Mouse (Mus musculus) MEL (cell line): ENCODE data around the gene Rps27rt.

Source experiments
- CTCF ChIP-seq, 3 experiments: IDR thresholded peaks in 2 of 3; conservative IDR thresholded peaks in 1 of 3; 2 replicates each; pipeline ENCODE4 v1.5.1; 2011 to 2012; ENCODE audit warnings: low read length in 3 of 3, low read depth in 2 of 3, mild to moderate bottlenecking in 2 of 3, improper control_type of control experiment in 1 of 3, inconsistent platforms in 1 of 3, mixed read lengths in 1 of 3, moderate library complexity in 1 of 3; ENCODE audit not compliant: control insufficient read depth in 1 of 3, insufficient read depth in 1 of 3, poor library complexity in 1 of 3, severe bottlenecking in 1 of 3
- EP300 ChIP-seq, 2 experiments: IDR thresholded peaks; 2 replicates each; pipeline ENCODE4 v1.6.1; 2011; ENCODE audit warnings: improper control_type of control experiment in 2 of 2, low read length in 2 of 2, low read depth in 1 of 2, mild to moderate bottlenecking in 1 of 2
- HCFC1 ChIP-seq: IDR thresholded peaks from 2 replicates; pipeline ENCODE4 v1.6.1; 2012; ENCODE audit warnings: low read depth, mild to moderate bottlenecking, inconsistent platforms, low read length, improper control_type of control experiment, moderate library complexity
- MXI1 ChIP-seq: IDR thresholded peaks from 2 replicates; pipeline ENCODE4 v1.6.1; 2011; ENCODE audit warnings: mild to moderate bottlenecking, low read depth, low read length, improper control_type of control experiment
- NRF1 ChIP-seq: IDR thresholded peaks from 2 replicates; pipeline ENCODE4 v1.6.1; 2014; ENCODE audit warnings: low read depth, mild to moderate bottlenecking, inconsistent platforms, low read length, improper control_type of control experiment, moderate library complexity; ENCODE audit not compliant: poor library complexity, insufficient read depth, severe bottlenecking
- POLR2A ChIP-seq, 2 experiments: IDR thresholded peaks; 2 replicates each; pipeline ENCODE4 v1.6.1; 2011 to 2012; ENCODE audit warnings: low read length in 2 of 2, mild to moderate bottlenecking in 2 of 2, control low read depth in 1 of 2, improper control_type of control experiment in 1 of 2, low read depth in 1 of 2, moderate library complexity in 1 of 2; ENCODE audit not compliant: control insufficient read depth in 1 of 2, insufficient read depth in 1 of 2, poor library complexity in 1 of 2
- RAD21 ChIP-seq: IDR thresholded peaks from 2 replicates; pipeline ENCODE4 v1.6.1; 2011; ENCODE audit warnings: mild to moderate bottlenecking, low read depth, low read length, improper control_type of control experiment
- SIN3A ChIP-seq: IDR thresholded peaks from 2 replicates; pipeline ENCODE4 v1.6.1; 2012; ENCODE audit warnings: low read length, improper control_type of control experiment, inconsistent platforms
- TAL1 ChIP-seq: IDR thresholded peaks from 2 replicates; pipeline ENCODE4 v1.6.1; 2012; ENCODE audit warnings: mild to moderate bottlenecking, inconsistent platforms, low read length, moderate library complexity, mixed read lengths
- UBTF ChIP-seq: IDR thresholded peaks from 2 replicates; pipeline ENCODE4 v1.6.1; 2012; ENCODE audit warnings: low read depth, mild to moderate bottlenecking, inconsistent platforms, low read length, improper control_type of control experiment, moderate library complexity, borderline replicate concordance; ENCODE audit not compliant: insufficient read depth
- USF1 ChIP-seq: IDR thresholded peaks from 2 replicates; pipeline ENCODE4 v1.6.1; 2014; ENCODE audit warnings: low read depth, mild to moderate bottlenecking, inconsistent platforms, low read length, improper control_type of control experiment, moderate library complexity
- USF2 ChIP-seq, 2 experiments: IDR thresholded peaks; 2 replicates each; pipeline ENCODE4 v1.6.1; 2011 to 2012; ENCODE audit warnings: improper control_type of control experiment in 2 of 2, low read length in 2 of 2, borderline replicate concordance in 1 of 2, inconsistent platforms in 1 of 2, low read depth in 1 of 2, mild to moderate bottlenecking in 1 of 2; ENCODE audit not compliant: insufficient read depth in 1 of 2
- ZKSCAN1 ChIP-seq: IDR thresholded peaks from 2 replicates; pipeline ENCODE4 v1.6.1; 2012; ENCODE audit warnings: low read depth, mild to moderate bottlenecking, inconsistent platforms, low read length, improper control_type of control experiment, moderate library complexity
- ZNF384 ChIP-seq: IDR thresholded peaks from 2 replicates; pipeline ENCODE4 v1.6.1; 2012; ENCODE audit warnings: low read depth, mild to moderate bottlenecking, inconsistent platforms, low read length, improper control_type of control experiment

DNA sequence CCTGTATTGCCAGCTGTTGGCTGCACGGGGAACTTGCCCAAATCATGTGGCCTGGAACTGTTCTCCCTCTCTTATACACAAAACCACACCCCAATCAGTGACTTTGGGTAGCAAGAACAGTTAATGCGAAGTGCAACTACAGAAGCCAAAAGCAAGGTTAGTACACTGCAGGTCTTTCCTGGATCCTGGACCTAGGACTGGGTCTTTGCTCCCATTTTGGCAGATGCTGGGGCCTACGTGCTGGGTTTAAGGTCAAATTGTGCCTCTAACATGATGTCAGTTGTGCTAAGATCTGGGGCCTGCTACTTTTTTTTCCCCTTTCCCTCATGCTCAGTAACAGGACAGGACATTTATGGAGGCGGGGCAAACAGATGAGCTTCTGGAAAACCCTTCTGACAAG, 13.2 kb upstream of the Rps27rt start:
- TF ChIP-seq CTCF (IDR thresholded peaks at IDR 0.05 in 2 of 3, conservative IDR thresholded peaks at IDR 0.05 in 1 of 3; ENCODE audit: control insufficient read depth in 1 of 3, insufficient read depth in 1 of 3, low read depth in 2 of 3, low read length in 3 of 3, poor library complexity in 1 of 3, severe bottlenecking in 1 of 3) (no peak), SIN3A (no peak), HCFC1 (no peak), USF1 (no peak), EP300 (IDR thresholded peaks at IDR 0.05; ENCODE audit: low read depth in 1 of 2, low read length in 2 of 2) (no peak), MXI1 (no peak), POLR2A (IDR thresholded peaks at IDR 0.05; ENCODE audit: control insufficient read depth in 1 of 2, insufficient read depth in 1 of 2, low read depth in 1 of 2, low read length in 2 of 2, poor library complexity in 1 of 2) (no peak), UBTF (no peak), ZKSCAN1 (no peak), NRF1 (no peak), ZNF384 (no peak), TAL1 (no peak), RAD21 (no peak), USF2 (IDR thresholded peaks at IDR 0.05; ENCODE audit: borderline replicate concordance in 1 of 2, insufficient read depth in 1 of 2, low read depth in 1 of 2, low read length in 2 of 2) (no peak)
